Mouse (Mus musculus) gastrocnemius, postnatal 4 days (tissue): ENCODE measurements around the gene Klk1b3. TPM values are rescaled to one million over a fixed set of nuclear protein-coding genes. Genes with fewer than 3 reads are reported as not detected.

ENCODE experiments used
- total RNA-seq, 2 experiments: library from RNA; stranded (reverse); gene quantifications; 2 replicates each; pipeline ENCODE4 v1.2.3; 2021

Klk1b3 gene
- total RNA-seq, 2 experiments from 2014 or later, result not detected

Other genes starting within 250 kb of the Klk1b3 start
- gene Klk1b8, start 247.5 kb upstream of the Klk1b3 start, total RNA-seq, result not detected
- not detected for gene Klk1b1, start 231.4 kb upstream of the Klk1b3 start, total RNA-seq
- not detected for gene Klk1b9, start 222.1 kb upstream of the Klk1b3 start, total RNA-seq
- gene Klk1b11, start 202.3 kb upstream of the Klk1b3 start, total RNA-seq, result not detected
- gene Klk1b26, start 186.0 kb upstream of the Klk1b3 start, total RNA-seq, result under 1 TPM; 0.39 to 0.62 TPM
- gene Klk1b27, start 145.9 kb upstream of the Klk1b3 start, total RNA-seq, result not detected
- not detected for gene Klk1b21, start 95.9 kb upstream of the Klk1b3 start, total RNA-seq
- gene Klk1b22, start 85.5 kb upstream of the Klk1b3 start, total RNA-seq, result not detected
- gene Klk1b16, start 61.4 kb upstream of the Klk1b3 start, total RNA-seq, result not detected
- not detected for gene Klk1b24, start 10.0 kb upstream of the Klk1b3 start, total RNA-seq
- gene Klk1b4, start 9.2 kb downstream of the Klk1b3 start, total RNA-seq, result not detected
- not detected for gene Klk1b5, start 17.8 kb downstream of the Klk1b3 start, total RNA-seq
- not detected for gene Klk1, start 27.2 kb downstream of the Klk1b3 start, total RNA-seq
- not detected for gene Gm36864, start 38.0 kb downstream of the Klk1b3 start, total RNA-seq
- gene 1700028J19Rik, start 48.5 kb downstream of the Klk1b3 start, total RNA-seq, result under 1 TPM; 0.26 to 0.32 TPM
- 10 to 100 TPM; 47.7 to 72.0 TPM for gene 2410002F23Rik, start 48.5 kb downstream of the Klk1b3 start, total RNA-seq
- gene Acp4, start 59.2 kb downstream of the Klk1b3 start, total RNA-seq, result not detected
- gene Gm15517, start 63.3 kb downstream of the Klk1b3 start, total RNA-seq, result not detected
- 1 to 10 TPM; 3.9 to 4.7 TPM for gene Clec11a, start 108.7 kb downstream of the Klk1b3 start, total RNA-seq
- gene Shank1, start 112.1 kb downstream of the Klk1b3 start, total RNA-seq, result 1 to 10 TPM; 3.0 to 3.5 TPM
- under 1 TPM; 0.34 to 0.49 TPM for gene Syt3, start 185.9 kb downstream of the Klk1b3 start, total RNA-seq
- gene 1700008O03Rik, start 187.6 kb downstream of the Klk1b3 start, total RNA-seq, result not detected
- 1 to 10 TPM; 4.0 to 4.2 TPM for gene Lrrc4b, start 230.8 kb downstream of the Klk1b3 start, total RNA-seq